Mouse (Mus musculus): Measurements from ENCODE around the gene Pacs2.

- TF ChIP-seq CTCF (IDR thresholded peaks at IDR 0.05; ENCODE audit: low read depth) (no peak), EP300 (IDR thresholded peaks at IDR 0.05; ENCODE audit: low read depth) (no peak)
Observed at GRCm38 (mm10) chr12:113056089-113056488, 41.8 kb downstream of the Pacs2 start.

Data from liver, postnatal 0 days (tissue).